Mouse (Mus musculus) layer of hippocampus, adult 8-10 months (tissue): ENCODE measurements at regions not wholly inside any gene's neighbourhood (a gene's known extent, or its start where the extent isn't known, plus 50 kb on each side); places are given as distances from the start of the nearest gene placed in this dataset.

Experiments
- DNase-seq, 2 experiments: peaks; one replicate each; pipeline ENCODE4 v3.0.0; 2022; ENCODE audit warnings: low spot score in 2 of 2

DNA sequence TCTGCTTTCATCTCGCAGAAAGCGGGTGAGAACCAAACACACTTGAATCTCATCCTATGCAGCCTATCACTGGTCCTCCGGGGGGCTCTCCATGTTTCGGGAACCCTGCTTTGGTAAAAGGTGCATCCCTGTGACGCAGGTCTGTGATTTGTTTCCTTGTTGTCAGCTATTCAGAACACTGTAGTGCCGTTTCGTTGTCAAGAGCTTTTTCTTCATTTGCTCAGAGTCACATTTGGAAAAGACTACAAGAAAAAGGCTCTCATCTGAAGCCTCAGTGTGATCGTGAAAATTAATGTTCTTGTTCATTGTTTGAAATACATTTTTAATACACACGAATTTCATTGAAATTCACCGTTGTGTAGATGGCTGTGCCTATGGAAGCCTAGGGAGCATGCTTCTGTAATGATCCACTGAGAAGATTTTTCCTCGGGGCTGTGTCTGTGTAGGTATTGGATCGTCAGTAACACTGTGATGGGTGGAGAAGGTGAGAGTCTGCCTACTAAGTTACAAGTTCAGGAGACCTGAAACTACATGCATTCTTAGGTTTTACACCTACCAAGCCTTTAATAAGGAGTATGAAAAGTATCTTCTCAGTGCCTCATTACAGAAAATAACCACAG, 112.0 kb upstream of the Paqr3 start:
- no peak for DNase-seq

DNA sequence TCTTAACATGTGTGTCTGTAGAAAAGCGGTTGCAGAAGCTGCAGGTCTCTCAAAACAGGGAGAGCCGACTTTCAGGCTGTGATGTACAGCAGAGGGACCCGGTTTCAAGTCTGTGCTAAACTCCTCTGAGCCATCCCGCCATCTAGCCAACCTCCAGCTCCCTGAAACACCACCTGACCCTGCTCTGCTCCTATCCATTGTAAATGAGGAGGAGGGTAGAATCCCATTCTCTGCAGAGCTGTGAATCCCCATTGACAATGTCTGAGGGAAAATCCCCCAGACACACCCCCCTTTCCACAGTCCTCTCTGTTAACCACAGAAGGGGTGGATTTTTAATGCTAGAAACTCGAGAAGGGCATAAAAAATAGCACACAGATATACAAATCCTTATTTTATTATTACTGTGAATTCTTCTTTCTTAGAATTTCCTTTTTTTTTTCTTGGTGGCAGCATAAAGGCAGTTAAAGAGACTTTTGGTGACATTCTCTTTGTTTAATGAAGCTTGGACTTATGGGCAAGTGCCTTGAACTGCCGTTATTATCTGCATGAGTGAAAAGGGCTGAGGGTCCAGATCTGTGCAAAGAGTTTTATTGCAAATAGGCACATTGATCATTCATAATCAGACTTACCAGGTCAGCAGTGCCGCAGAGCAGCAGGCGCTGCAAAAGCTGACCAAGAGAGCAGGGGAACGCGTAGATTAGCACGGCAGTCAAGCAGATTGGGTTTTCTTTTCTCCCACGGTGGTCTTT, 111.3 kb upstream of the Paqr3 start:
- no peak for DNase-seq

DNA sequence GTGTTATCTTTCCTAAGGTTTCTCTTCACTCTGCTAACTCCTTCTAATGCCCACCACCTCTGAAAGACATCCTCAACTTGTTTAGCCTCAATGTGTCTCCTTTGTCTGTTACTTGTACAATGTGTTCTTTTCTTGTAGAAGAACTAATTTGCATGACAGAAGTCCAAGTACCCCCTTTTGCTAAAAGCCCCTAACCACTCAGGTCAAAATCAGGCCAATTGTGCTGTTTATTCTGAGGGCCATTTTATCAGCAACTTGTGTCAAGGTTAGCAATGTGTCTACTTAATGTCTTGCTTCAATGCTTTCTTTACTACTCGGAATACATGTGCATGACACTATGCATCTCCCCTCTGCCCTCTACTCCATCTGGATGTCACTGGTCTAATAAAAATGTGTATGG, 107.3 kb upstream of the Paqr3 start:
- no peak for DNase-seq

DNA sequence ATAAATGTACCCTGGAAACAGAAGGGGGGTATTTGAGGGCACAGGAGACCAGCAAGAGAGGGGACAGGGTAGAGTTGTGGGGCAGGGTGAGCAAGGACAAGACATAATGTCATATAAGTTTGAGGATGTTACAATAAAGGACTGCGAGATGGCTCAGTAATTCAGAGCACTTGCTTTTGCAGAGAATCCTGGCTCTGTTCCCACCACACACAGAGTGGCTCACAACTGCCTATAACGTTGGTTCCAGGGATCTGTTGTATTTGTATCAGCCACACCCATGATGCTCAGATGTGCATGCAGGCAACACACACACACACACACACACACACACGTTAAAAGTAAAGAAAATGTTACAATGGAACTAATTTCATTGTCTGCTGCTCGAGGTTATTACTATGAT, 94.2 kb upstream of the Paqr3 start:
- no peak for DNase-seq

DNA sequence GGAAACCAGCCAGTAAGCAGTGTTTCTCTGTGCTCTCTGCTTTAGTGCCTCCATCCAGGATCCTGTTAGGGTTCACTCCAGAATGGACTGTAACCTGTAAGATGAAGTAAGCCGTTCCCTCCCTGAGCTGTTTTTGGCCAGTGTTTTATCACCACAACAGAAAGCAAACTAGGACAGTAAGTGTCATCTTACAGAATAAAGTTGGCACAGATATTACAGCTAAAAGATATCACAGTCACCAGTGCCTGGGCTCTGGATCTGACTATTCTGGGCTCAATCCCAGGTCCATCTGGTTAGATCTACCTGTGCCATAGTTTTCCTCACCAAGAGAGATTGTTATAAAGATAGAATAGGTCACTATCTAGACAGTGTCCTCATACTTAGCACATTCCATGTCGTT, 92.9 kb upstream of the Paqr3 start:
- DNase-seq: no peak

DNA sequence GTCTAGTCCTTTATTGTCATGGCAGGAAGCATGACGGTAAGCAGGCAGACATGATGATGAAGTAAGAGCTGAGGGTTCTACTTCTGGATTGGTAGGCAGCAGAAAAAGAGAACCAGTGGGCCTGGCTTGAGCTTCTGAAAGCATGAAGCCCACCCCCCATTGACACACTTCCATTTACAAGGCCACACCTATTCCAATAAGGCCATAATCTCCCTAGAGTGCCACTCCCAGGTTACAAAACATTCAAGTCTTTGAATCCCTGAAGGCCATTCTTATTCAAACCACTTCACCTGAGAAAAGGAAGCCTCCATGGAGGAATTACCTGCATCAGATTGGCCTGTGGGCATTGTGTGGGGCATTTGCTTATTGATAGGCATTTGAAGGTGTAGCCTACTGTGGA, 92.2 kb upstream of the Paqr3 start:
- DNase-seq: no peak

DNA sequence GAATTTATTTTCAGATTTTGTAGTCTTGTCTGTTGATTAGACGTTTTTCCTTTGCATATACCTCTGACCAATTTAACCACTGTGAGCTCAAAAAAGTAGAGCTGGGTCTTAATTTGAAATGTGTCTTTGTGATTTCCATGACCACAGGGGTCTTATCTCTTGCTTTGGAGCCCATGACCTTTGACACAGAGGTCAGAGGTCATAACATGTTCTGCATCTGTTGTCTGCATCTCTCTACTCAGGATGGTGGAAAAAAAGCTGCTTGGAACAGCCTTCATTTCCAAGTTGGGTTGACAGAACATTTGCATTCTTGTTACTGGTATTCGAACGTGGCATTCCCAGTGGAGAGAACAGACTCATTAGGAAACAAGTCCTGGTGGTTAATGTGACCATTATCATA, 91.2 kb upstream of the Paqr3 start:
- DNase-seq: no peak

DNA sequence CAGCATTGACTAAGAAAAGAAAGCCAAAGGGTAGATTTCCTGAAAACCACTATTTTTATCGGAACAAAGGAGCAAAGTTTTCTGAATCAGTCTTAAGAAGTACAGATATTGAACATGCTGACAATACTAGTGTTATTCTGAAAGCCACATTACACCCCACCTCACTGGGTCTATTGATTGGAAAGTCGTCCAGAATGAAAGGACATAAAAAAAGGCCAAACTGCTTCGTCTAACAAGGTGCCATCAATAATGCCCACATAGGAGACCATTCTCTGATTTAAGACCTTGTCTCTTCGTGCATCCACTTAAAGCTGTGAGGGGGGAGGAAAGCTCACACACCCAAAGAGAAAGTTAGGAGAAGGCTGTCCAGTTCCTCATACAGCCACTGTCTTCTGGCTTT, 89.3 kb upstream of the Paqr3 start:
- DNase-seq: no peak

DNA sequence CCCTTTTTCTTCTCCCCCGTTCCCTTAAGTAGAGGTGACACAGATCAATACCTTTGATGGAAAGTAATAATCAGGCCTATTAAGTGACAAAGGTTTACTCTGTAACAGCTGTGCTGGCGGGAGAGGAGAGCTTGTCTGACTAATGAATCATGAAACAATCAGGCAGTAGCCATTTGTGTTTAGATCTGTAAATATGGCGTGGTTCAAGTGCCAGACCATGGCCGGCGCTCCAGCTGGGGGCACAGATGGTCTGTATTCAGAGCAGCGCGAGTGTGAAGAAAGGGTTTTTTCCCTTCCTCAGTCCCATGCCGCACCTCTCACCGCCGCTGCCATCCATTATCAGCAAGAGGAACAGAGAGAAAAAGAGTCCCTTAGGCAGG, 83.9 kb upstream of the Paqr3 start:
- DNase-seq: peak; percentile 26 to 33

DNA sequence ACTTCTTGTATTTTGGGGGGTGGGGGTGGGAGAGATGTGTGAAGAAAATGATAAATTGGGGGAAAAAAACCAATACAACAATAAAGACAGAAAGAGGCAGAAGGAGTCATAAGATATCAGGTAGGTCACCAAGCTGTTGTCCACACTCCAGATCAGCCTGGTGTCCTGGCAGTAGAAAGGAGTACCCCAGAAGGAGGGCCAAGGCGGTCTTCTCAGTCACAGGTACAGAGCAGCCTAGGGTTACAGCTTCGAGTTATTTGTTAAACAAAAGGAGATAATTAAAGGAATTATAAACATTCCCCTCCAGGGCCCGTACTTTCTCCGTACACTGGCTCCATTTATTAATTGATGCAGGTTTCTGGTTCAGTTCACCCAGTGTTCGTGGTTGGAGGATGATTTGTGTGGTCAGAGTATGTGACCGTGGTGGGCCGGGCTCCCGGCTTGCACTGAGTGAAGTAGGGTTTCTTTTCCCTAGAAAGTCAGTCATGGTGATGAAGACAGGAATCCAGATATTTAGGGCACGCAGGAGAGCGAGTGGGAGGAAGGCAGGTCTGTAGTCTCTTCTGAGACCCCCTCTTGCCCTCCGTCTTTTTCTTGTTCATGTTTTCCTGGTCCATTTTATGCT, 83.4 kb upstream of the Paqr3 start:
- DNase-seq: no peak

DNA sequence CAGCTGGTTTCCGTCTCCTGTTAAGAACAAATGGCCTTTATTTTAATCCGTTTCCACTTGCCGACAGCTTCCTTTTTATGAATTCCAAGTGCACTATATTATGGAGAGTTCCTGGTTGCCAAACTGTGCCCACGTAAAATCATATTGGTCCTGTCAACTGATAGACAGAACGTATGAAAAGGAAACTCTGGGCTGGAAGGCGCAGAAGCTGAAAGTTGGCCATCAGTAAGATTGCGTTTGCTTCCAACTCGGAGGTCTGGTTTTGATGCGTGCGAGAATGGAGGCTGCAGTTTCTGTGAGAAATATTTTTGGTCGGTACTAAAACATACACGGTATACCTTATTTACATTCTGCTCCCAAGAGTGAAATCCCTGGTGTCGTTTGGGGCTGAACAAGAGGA, 81.3 kb upstream of the Paqr3 start:
- no peak for DNase-seq

DNA sequence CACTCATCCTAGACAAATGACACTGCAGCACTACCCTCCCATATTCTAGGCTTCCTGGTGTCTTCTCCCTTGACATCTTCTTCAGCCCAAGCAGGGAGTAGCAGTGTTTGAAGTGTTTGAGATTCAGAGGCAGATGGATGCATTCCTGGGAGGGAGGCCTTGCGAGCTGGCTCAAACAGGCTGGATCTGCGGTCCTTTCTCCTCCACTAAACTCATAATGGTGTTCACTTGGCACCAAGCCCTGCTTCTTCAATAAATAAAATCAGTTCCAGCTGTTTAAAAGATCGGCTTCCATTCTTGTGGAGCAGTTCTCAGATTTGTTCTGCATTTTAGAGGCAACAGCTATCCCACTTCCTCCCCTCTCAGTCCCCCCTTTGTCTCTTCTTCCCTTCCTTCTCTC, 79.3 kb upstream of the Paqr3 start:
- no peak for DNase-seq

DNA sequence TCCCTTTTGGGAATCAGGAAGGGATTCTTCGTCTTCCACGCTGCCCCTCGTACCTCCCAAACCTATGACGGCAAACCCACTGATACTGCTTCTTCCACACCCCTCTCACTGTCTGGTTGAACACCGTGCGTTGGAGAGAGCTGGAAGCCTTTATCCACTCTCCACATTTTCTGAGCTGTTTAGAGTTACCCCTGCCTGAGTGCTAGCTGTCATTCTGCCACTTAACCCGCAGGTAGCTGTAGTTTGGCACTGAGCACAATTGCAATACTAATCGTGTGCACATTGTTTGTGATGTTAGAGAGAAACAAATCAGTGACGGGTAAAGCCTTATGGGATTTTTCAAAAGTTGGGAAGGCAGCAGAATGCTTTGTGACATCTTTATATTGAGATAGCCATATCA, 73.1 kb upstream of the Paqr3 start:
- no peak for DNase-seq

DNA sequence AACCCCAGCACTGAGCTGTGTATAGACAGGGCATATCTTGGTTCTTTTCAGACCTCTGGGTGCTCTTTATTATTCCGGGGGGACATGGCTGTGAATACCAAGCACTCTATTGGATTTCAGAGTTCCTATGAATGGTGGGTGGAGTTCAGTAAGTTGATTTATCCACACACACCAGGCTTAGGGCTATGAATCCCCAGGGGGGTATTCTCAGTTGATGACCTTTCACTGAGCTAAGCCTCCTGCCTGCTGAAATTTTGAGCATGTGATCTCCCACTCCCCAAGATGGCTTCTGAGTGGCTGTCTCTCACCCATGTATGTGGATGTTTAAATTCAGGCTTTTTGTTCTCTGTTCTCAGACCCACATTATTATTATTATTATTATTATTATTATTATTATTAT, 69.9 kb upstream of the Paqr3 start:
- no peak for DNase-seq

DNA sequence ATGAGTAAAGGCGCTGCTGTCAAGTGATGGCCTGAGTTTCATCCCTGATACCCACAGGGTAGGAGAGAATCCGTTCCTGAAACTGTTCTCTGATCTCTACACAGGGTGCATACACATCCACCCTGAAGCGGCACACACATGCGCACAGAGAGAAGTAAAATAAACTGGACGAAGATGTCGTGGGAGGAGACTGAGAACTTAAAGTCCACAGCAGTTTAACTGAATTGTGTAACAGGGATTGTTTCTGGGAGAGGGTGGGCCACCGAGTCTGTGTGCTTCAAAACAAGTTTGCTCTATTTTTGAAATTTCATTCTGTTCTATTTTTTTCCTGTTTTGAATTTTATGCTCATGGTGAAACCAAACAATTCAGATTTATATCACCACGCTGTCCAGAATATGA, 63.0 kb upstream of the Paqr3 start:
- no peak for DNase-seq

DNA sequence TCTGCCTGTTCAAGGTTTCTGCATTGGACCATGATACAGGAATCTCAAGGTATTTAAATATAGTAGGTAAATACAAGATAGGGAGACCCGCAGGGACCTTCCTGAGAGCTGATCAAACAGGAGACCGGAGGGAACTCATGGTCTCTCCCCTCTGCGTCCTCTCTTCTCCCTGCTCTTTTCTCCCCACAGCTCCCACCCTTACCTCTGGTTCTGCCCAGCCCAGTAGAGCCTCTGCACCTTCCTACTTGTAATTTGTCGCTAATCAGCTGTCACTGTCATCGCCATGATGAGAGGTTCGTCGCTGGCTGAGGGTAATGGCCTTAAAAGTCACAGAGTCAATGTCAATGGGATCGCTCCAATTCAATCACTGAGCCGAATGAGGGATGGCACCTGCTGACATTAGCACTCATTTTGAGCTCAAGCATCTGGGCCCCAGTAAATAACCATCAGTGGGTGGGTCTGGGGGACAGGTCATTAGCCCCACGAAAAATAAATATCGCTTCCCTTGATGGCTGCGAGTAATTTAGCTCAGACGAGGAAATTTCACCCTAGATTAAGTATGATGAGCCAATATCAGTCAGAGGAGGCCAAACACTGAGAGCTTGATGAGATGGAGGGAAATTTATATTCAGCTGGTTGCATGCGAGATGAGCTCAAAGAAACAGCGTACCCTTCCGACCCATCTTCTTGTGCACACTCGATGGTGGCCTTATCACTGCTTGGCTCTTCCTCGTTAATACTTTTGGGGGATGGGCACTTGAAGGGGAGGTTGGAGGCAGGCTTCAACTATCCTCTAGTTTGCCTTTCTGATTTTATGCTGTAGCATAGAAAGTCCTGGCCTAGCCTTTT, 56.2 kb upstream of the Paqr3 start:
- DNase-seq: no peak

DNA sequence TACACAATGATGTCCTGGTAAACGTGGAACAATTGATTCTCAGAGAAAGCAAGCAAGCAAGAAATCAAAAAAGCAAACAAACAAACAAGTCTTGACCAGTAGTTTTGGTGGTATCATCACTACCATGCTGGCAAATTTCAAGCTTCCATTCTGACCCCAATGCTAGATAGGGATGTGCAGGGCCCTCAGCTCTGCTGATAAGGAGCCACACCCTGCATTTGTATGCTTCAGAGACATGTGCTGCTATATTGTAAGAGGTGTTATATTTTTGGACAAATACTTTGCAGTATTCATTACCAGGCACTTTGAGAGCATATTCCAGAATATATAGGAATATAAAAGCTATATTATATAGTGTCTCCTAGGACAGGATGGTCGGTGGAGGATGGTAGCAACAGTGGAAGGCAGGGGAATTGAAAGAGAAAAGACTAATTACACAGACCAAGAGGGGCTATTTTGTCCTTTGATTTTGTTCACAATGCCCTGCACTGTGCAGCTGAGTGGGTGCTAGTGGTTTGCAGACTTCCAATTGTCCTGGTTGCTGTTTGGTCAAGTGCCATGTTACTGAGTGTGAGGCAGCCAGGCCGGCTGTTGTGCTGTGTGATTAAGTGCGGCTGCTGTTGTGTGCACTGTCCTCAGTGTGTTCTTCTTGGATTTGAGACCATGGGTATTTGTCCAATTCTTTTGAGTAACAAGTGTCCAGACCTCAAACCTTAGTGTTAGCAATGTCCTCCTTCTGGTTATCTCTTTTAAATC, 54.9 kb upstream of the Paqr3 start:
- no peak for DNase-seq
